Mouse (Mus musculus) midbrain, embryonic 11.5 days (tissue): ENCODE measurements around the gene Gm45062. TPM values are rescaled to one million over a fixed set of nuclear protein-coding genes. Genes with fewer than 3 reads are reported as not detected.

Experiments used
- ATAC-seq: fragments of 200-750 bp; cut with Nextera tagmentation; 2 replicates; pipeline ENCODE4 v1.8.0; 2017; ENCODE audit warnings: moderate TSS enrichment, moderate library complexity; ENCODE audit not compliant: low FRiP score
- DNase-seq: peaks from one replicate; pipeline ENCODE4 v3.0.0; 2015; ENCODE audit warnings: low spot score; ENCODE audit errors: missing footprints
- H3K27ac ChIP-seq: fragments of 300-500 bp; sonication (generic); 2 replicates; pipeline ENCODE4 v1.5.1; 2014; ENCODE audit warnings: low read depth, low read length
- H3K27me3 ChIP-seq: fragments of 300-500 bp; sonication (generic); 2 replicates; pipeline ENCODE4 v1.6.1; 2014; ENCODE audit warnings: mild to moderate bottlenecking, low read length, moderate library complexity, mixed read lengths; ENCODE audit not compliant: control insufficient read depth, insufficient read depth
- H3K36me3 ChIP-seq: fragments of 300-500 bp; sonication (generic); 2 replicates; pipeline ENCODE4 v1.6.1; 2014; ENCODE audit warnings: mild to moderate bottlenecking, low read length, moderate library complexity, mixed read lengths; ENCODE audit not compliant: control insufficient read depth, insufficient read depth
- H3K4me1 ChIP-seq: fragments of 300-500 bp; sonication (generic); 2 replicates; pipeline ENCODE4 v1.6.1; 2014; ENCODE audit warnings: low read length; ENCODE audit not compliant: control insufficient read depth, insufficient read depth
- H3K4me2 ChIP-seq: fragments of 300-500 bp; sonication (generic); 2 replicates; pipeline ENCODE4 v1.6.1; 2014; ENCODE audit warnings: mild to moderate bottlenecking, moderate library complexity
- H3K4me3 ChIP-seq: fragments of 300-500 bp; sonication (generic); 2 replicates; pipeline ENCODE4 v1.5.1; 2014; ENCODE audit warnings: low read depth, low read length
- H3K9ac ChIP-seq: fragments of 300-500 bp; sonication (generic); 2 replicates; pipeline ENCODE4 v1.6.1; 2014; ENCODE audit warnings: low read length
- H3K9me3 ChIP-seq: fragments of 300-500 bp; sonication (generic); 2 replicates; pipeline ENCODE4 v1.6.1; 2016; ENCODE audit warnings: low read length; ENCODE audit not compliant: control insufficient read depth
- WGBS: fragments of 180-500 bp; shearing (Covaris S2); extraction: QIAGEN DNeasy Blood & Tissue Kit; methylation state at CpG from one replicate; pipeline ENCODE4 v1.1.7; 2014; 5-methylcytosine and 5-hydroxymethylcytosine counted together
- polyA plus RNA-seq: library from polyadenylated mRNA; unstranded; fragments of >200 nt; fragmentation: Nextera tagmentation; extraction: Ambion mirVana; gene quantifications from 2 replicates; pipeline ENCODE4 v1.2.1, GENCODE M21; 2014

Gm45062 gene
- polyA plus RNA-seq, 1 experiment from 2014 or later: 15.6 TPM

GRCm38 (mm10) chr6:8465985-8466384 lies 206.7 kb downstream of the Gm45062 start:
- Histone ChIP-seq H3K36me3 (no peaks in the 10 kb centered on the region), H3K4me1 (peaks cover 7% of the 10 kb centered on the region; the same call in 1 of the 2 replicates), H3K27me3 (no peaks in the 10 kb centered on the region; the same call in 1 of the 2 replicates), H3K9me3 (no peaks in the 10 kb centered on the region), H3K4me3 (no peak overlapping the region), H3K9ac (no peak overlapping the region), H3K4me2 (no peak overlapping the region), H3K27ac (no peak overlapping the region)
- DNase-seq (peak; percentile 61), ATAC-seq (no peak)
- 86% methylated on average over 5 of the region's 5 CpGs for WGBS

GRCm38 (mm10) chr6:8467667-8468337 lies 208.6 kb downstream of the Gm45062 start:
- peaks cover 7% of the 10 kb centered on the region; the same call in 1 of the 2 replicates for H3K4me1 ChIP-seq
- H3K36me3 ChIP-seq: no peaks in the 10 kb centered on the region
- no peaks in the 10 kb centered on the region for H3K9me3 ChIP-seq
- peak; percentile 87 for DNase-seq
- H3K9ac ChIP-seq: no peak overlapping the region
- WGBS: 26% methylated on average over 10 of the region's 10 CpGs
- ATAC-seq: peak; percentile 81
- H3K4me3 ChIP-seq: no peak overlapping the region
- no peak overlapping the region for H3K4me2 ChIP-seq
- H3K27me3 ChIP-seq: no peaks in the 10 kb centered on the region; the same call in 1 of the 2 replicates
- no peak overlapping the region for H3K27ac ChIP-seq

- no peaks in the 10 kb centered on the region; the same call in 1 of the 2 replicates for H3K27me3 ChIP-seq
- no peaks in the 10 kb centered on the region for H3K9me3 ChIP-seq
- WGBS: 98% methylated on average over 3 of the region's 3 CpGs
- H3K36me3 ChIP-seq: no peaks in the 10 kb centered on the region
- no peak overlapping the region for H3K27ac ChIP-seq
- H3K9ac ChIP-seq: no peak overlapping the region
- no peak overlapping the region for H3K4me2 ChIP-seq
- ATAC-seq (no peak), DNase-seq (peak; percentile 68)
- H3K4me3 ChIP-seq: no peak overlapping the region
- peaks cover 7% of the 10 kb centered on the region; the same call in 1 of the 2 replicates for H3K4me1 ChIP-seq
Observed at GRCm38 (mm10) chr6:8469918-8470317, 210.7 kb downstream of the Gm45062 start.

- peak; percentile 54 for DNase-seq
- Histone ChIP-seq H3K4me1 (peaks cover 5% of the 10 kb centered on the region; the same call in 1 of the 2 replicates), H3K4me3 (no peak overlapping the region), H3K27ac (no peak overlapping the region), H3K9ac (no peak overlapping the region), H3K9me3 (no peaks in the 10 kb centered on the region), H3K27me3 (no peaks in the 10 kb centered on the region), H3K36me3 (no peaks in the 10 kb centered on the region), H3K4me2 (no peak overlapping the region)
- 90% methylated on average over 3 of the region's 3 CpGs for WGBS
- no peak for ATAC-seq
Observed at GRCm38 (mm10) chr6:8472125-8472524, 212.9 kb downstream of the Gm45062 start.

- Histone ChIP-seq H3K4me3 (no peak overlapping the region), H3K9ac (no peak overlapping the region), H3K4me2 (no peak overlapping the region), H3K36me3 (no peaks in the 10 kb centered on the region), H3K9me3 (no peaks in the 10 kb centered on the region), H3K27ac (no peak overlapping the region), H3K27me3 (no peaks in the 10 kb centered on the region), H3K4me1 (no peaks in the 10 kb centered on the region)
- DNase-seq (peak; percentile 57), ATAC-seq (no peak)
- 79% methylated on average over 5 of the region's 5 CpGs for WGBS
Observed at GRCm38 (mm10) chr6:8472915-8473314, 213.7 kb downstream of the Gm45062 start.

- Histone ChIP-seq H3K9me3 (no peaks in the 10 kb centered on the region), H3K4me1 (no peaks in the 10 kb centered on the region), H3K9ac (no peak overlapping the region), H3K4me2 (no peak overlapping the region), H3K36me3 (no peaks in the 10 kb centered on the region), H3K27ac (no peak overlapping the region), H3K27me3 (no peaks in the 10 kb centered on the region), H3K4me3 (no peak overlapping the region)
- no peak for DNase-seq
- WGBS: 69% methylated on average over 5 of the region's 5 CpGs
- ATAC-seq: no peak
Observed at GRCm38 (mm10) chr6:8473498-8473897, 214.2 kb downstream of the Gm45062 start.

GRCm38 (mm10) chr6:8474316-8474715 lies 215.1 kb downstream of the Gm45062 start:
- Histone ChIP-seq H3K9ac (no peak overlapping the region), H3K4me2 (no peak overlapping the region), H3K27me3 (no peaks in the 10 kb centered on the region), H3K27ac (no peak overlapping the region), H3K9me3 (no peaks in the 10 kb centered on the region), H3K36me3 (no peaks in the 10 kb centered on the region), H3K4me3 (no peak overlapping the region), H3K4me1 (no peaks in the 10 kb centered on the region; the same call in 1 of the 2 replicates)
- WGBS: 83% methylated on average over 3 of the region's 3 CpGs
- ATAC-seq (no peak), DNase-seq (no peak)

GRCm38 (mm10) chr6:8474820-8475219 lies 215.6 kb downstream of the Gm45062 start:
- H3K36me3 ChIP-seq: no peaks in the 10 kb centered on the region
- no peak for DNase-seq
- H3K27ac ChIP-seq: no peak overlapping the region
- no peak overlapping the region for H3K4me3 ChIP-seq
- H3K9ac ChIP-seq: no peak overlapping the region
- ATAC-seq: no peak
- H3K27me3 ChIP-seq: no peaks in the 10 kb centered on the region
- H3K4me2 ChIP-seq: no peak overlapping the region
- no peaks in the 10 kb centered on the region; the same call in 1 of the 2 replicates for H3K4me1 ChIP-seq
- WGBS: 91% methylated on average over 4 of the region's 4 CpGs
- no peaks in the 10 kb centered on the region for H3K9me3 ChIP-seq

- no peak overlapping the region for H3K27ac ChIP-seq
- ATAC-seq (peak; percentile 73), DNase-seq (peak; percentile 86)
- no peaks in the 10 kb centered on the region for H3K36me3 ChIP-seq
- H3K9me3 ChIP-seq: no peaks in the 10 kb centered on the region
- H3K4me1 ChIP-seq: no peaks in the 10 kb centered on the region; the same call in 1 of the 2 replicates
- H3K4me2 ChIP-seq: no peak overlapping the region
- no peak overlapping the region for H3K9ac ChIP-seq
- H3K27me3 ChIP-seq: no peaks in the 10 kb centered on the region
- 13% methylated on average over 1 of the region's 1 CpGs for WGBS
- H3K4me3 ChIP-seq: no peak overlapping the region
Observed at GRCm38 (mm10) chr6:8479176-8479575, 219.9 kb downstream of the Gm45062 start.
